Mouse (Mus musculus) left cerebral cortex, postnatal 36 days (tissue): ENCODE measurements at regions not wholly inside any gene's neighbourhood (a gene's known extent, or its start where the extent isn't known, plus 50 kb on each side); places are given as distances from the start of the nearest gene placed in this dataset.

Source experiments
- DNase-seq, 2 experiments: peaks; one replicate each; pipeline ENCODE4 v3.0.0; 2021 to 2022; ENCODE audit warnings: low spot score in 2 of 2, mixed read lengths in 1 of 2
- intact Hi-C: fragments of 180-260 bp; cut with DNase I; formaldehyde crosslinking; loops from one replicate; pipeline ENCODE4 v1.15.1; 2025

- DNase-seq, result no peak
- intact Hi-C loops, result no loop called here
These were observed 831.6 kb upstream of the Zeb2 start for GRCm38 (mm10) chr2:45948758-45949157.

GRCm38 (mm10) chr2:45925791-45926480 is 808.7 kb upstream of the Zeb2 start:
- intact Hi-C loops, result no loop called here
- DNase-seq, result peak; percentile 9 to 12

- intact Hi-C loops, result no loop called here
- DNase-seq, result no peak
These were observed 791.7 kb upstream of the Zeb2 start for GRCm38 (mm10) chr2:45908871-45909270.

- intact Hi-C loops, result no loop called here
- no peak for DNase-seq
These were observed 787.5 kb upstream of the Zeb2 start for GRCm38 (mm10) chr2:45904623-45905235.

GRCm38 (mm10) chr2:45904090-45904489 is 786.9 kb upstream of the Zeb2 start:
- no peak for DNase-seq
- intact Hi-C loops, result no loop called here

- no peak for DNase-seq
These were observed 786.2 kb upstream of the Zeb2 start for GRCm38 (mm10) chr2:45903350-45903749.

GRCm38 (mm10) chr2:45901892-45902291 is 784.7 kb upstream of the Zeb2 start:
- DNase-seq, result no peak
- intact Hi-C loops, result no loop called here

More at GRCm38 (mm10) chr2:45903350-45903749, 786.2 kb upstream of the Zeb2 start:
- intact Hi-C loops, result no loop called here

- peak in 1 of 2 experiments; percentile 6 for DNase-seq
- intact Hi-C loops, result no loop called here
These were observed 767.5 kb upstream of the Zeb2 start for GRCm38 (mm10) chr2:45884680-45885079.

GRCm38 (mm10) chr2:45878656-45879055 is 761.5 kb upstream of the Zeb2 start:
- intact Hi-C loops, result no loop called here
- DNase-seq, result no peak

GRCm38 (mm10) chr2:45859901-45860331 is 742.7 kb upstream of the Zeb2 start:
- no peak for DNase-seq
- intact Hi-C loops, result no loop called here

- intact Hi-C loops, result no loop called here
These were observed 742.2 kb upstream of the Zeb2 start for GRCm38 (mm10) chr2:45859445-45859844.

GRCm38 (mm10) chr2:45850018-45850605 is 732.9 kb upstream of the Zeb2 start:
- intact Hi-C loops, result no loop called here
- DNase-seq, result no peak

More at GRCm38 (mm10) chr2:45859445-45859844, 742.2 kb upstream of the Zeb2 start:
- no peak for DNase-seq

- no peak for DNase-seq
- intact Hi-C loops, result no loop called here
These were observed 723.2 kb upstream of the Zeb2 start for GRCm38 (mm10) chr2:45840389-45840788.

GRCm38 (mm10) chr2:45836546-45837221 is 719.5 kb upstream of the Zeb2 start:
- no peak for DNase-seq
- intact Hi-C loops, result no loop called here

- DNase-seq, result no peak
- intact Hi-C loops, result no loop called here
These were observed 700.9 kb upstream of the Zeb2 start for GRCm38 (mm10) chr2:45817945-45818719.

GRCm38 (mm10) chr2:45814741-45815140 is 697.5 kb upstream of the Zeb2 start:
- intact Hi-C loops, result no loop called here
- no peak for DNase-seq

- no peak for DNase-seq
- intact Hi-C loops, result no loop called here
These were observed 688.1 kb upstream of the Zeb2 start for GRCm38 (mm10) chr2:45805329-45805728.

GRCm38 (mm10) chr2:45800131-45800530 is 682.9 kb upstream of the Zeb2 start:
- DNase-seq, result no peak
- intact Hi-C loops, result no loop called here

- no peak for DNase-seq
These were observed 676.4 kb upstream of the Zeb2 start for GRCm38 (mm10) chr2:45793561-45793960.

GRCm38 (mm10) chr2:45789739-45790138 is 672.5 kb upstream of the Zeb2 start:
- intact Hi-C loops, result no loop called here
- no peak for DNase-seq

More at GRCm38 (mm10) chr2:45793561-45793960, 676.4 kb upstream of the Zeb2 start:
- intact Hi-C loops, result no loop called here
